Mouse (Mus musculus): Measurements from ENCODE around the gene Dpy19l3.

The Dpy19l3 gene

DNA sequence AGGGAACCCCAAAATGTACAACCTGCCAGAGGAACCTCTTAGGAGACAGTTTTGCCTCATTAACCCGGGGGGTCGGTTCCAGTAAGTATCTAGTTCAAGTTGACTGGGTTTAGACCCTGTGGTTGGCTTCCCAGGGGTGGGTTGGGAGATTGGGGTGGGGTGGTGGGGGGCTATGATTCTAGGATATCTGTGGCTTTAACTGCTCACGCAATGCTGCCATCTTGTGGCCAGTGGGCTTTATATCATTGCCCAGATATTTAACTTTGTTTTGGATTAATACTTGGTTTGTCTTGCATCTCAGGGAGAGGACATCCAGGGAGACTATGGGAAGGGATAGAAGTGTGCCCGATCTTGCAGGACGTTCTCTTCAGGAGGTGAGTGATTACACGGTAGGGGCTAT is 118.0 kb downstream of the Dpy19l3 start:
- ChIA-PET POLR2A (interaction anchor here in 2 of 4 experiments (0.6 to 1.2 kb wide), 5 partner anchors 15 to 217 kb away, joined by 3 to 4 read pairs (median 3); no protein-coding TSS in a partner anchor), CTCF (interaction anchor here in 1 of 4 experiments (0.6 to 1.1 kb wide), 2 partner anchors 7 to 31 kb away, joined by 3 to 6 read pairs; no protein-coding TSS in a partner anchor)

Data from embryonic stem cell, embryonic (primary cell).